Mouse (Mus musculus) thymus, postnatal 14 days (tissue): ENCODE results near the gene Tex14.
"Not testable (repeated sequence)": the region's sequence is repeated elsewhere in the genome, so short reads cannot be mapped to it uniquely, and the experiment has no call there.

Experiments
- DNase-seq: peaks from one replicate; pipeline ENCODE4 v3.0.0; 2021

The Tex14 gene

GRCm38 (mm10) chr11:87404876-87405275 lies at the start of gene Tex14, which contains the start of gene Rad51c:
Gene Tex14 (plus strand): TSS chr11:87405065.
Gene Rad51c (minus strand): TSS chr11:87404954.
- DNase-seq, result peak; percentile 51

DNA sequence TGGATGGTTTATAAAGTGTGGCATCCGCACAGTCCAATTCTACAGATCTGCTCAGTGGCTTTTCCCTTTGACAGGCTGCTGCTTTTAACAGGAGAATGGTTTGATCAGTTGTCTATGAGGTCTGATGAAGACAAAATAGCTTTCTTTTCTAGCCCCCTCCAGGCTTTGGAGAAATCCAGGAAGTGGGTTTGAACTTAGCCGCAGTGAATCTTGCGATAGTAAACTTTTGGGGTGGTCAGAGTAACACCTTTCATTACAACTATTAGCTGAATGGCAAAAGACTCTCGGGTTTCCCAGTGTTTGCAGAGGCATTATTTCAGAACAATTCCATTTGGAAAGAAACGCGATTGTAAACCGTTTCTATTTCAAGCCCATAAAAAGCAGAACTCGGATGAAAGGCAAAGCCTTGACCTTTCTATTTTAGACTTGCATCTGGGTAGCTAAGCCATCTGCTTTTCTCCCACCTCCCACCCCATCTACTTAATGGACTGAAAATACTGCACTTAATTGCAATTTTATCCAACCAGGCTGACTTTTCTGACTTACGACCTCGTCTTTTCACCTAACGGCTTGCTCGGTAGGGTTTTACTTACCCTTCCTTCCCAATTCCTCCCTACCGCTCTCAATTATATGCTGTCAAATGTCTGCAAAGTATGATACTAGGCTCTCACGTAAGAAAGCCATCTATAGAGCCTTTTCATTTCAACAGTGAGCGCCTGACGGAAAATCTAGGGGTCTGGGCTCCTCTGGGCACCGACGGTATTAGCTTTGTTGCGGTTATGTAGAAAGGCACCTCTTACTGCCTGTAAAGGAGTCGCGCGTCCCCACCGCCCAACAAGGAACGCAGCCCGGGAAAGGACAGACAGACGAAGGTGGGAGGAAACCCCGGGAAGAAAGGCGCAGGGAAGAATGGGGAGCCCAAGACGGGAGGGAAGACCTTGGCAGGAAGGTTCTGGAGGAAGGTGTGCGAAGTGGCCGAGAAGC lies 47.3 kb upstream of the Tex14 start:
- DNase-seq, result peak; percentile 21

DNA sequence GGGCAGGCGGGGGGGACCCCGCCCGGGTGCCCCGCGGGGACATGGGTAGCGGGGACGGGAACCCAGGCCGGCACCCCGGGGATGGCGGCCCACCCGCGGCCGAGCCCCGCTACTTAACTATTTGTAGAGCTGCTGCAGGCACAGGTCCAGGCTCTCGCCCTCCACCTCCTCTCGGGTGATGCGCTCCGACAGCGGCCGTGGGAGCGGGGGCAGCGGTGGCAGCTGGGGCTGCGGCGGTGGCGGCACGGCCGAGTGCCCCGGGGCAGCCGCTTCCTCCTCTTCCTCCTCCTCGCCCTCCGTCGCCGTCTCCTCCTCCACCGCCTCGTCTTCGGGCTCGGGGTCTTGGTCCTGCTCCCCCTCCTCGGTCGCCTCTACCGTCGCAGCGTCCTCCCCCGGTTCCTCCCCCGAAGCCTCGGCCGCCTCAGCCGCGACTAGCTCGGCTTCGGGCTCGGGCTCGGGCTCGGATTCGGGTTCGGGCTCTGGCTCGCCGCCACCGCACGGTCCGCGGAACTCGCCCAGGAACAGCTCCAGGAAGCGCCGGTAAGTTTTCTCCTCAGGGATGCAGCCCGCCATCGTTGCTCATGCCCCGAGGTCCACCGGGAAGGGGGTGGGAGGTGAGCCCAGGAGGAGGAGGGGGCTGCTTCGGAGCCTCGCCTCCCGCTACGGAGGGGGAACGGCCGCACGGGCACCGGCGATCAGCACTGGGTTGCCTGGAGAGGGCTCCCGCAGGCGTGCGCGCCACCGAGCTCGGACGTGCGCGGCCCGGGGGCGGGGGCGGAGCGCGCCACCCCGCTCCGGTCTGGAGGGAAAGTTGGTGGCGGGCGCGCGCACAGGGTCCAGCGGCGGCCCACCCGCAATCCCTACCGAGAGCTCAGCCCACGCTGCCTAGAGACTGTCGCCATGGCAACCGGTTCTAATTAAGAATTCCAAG lies 46.3 kb upstream of the Tex14 start, which contains the start of gene Ppm1e:
Gene Ppm1e (minus strand): TSS at position 693 of the 931 bp plus-strand sequence.
- DNase-seq, result peak; percentile 86

- no peak for DNase-seq
Measured at GRCm38 (mm10) chr11:87359262-87359612, 45.6 kb upstream of the Tex14 start.

- DNase-seq, result no peak
Measured at GRCm38 (mm10) chr11:87365120-87365519, 39.7 kb upstream of the Tex14 start.

DNA sequence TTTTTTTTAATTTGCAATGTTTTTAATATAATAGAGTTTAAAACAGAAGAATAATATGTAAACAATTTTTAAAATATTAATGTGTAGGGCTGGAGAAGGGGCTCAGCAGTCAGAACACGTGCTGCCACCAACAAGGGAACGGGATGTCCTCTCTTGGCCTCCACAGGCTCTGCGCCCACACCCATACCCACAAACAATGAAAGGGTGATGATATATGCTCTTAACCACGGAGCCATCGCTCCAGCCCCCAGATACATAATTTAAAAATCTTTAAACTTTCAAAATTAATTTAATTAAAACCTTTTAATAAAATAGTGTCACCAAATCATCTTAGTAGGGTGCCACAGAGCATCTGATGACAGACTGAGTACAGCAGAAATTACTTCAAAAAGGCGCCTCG lies 37.8 kb upstream of the Tex14 start:
- DNase-seq, result no peak

DNA sequence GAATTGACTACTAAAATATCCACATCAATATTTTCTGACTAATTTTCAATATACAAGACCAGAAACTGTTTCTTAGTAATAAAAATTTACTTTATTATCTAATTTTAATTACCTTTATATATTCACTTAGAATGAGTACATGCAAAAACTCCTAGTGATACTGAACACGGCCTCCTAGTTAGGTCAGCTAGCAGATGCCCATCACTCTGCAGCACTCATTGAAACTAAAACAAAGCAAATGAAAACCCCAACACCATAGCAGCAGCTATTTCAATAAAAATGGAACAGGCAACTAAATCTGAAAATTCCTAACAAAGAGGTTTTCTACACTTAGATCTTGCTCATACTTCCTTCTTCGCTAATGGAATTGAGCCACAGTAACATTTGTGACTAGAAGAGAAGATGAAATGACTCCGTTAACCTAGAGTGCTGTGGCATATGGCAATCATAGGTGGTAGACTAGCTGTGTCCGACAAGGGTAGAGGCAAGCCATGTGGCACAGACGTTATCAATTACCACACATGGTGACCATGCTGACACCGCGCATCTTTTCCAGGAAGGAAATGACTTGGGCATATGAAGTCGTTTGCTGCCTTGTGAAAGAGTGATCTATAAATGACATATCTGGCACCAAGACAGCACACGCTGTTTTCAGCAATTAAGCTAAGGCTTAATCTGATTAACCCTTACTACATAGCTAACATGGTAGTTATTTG lies 36.8 kb upstream of the Tex14 start:
- DNase-seq, result no peak

- DNase-seq, result no peak
Measured at GRCm38 (mm10) chr11:87384551-87384950, 20.3 kb upstream of the Tex14 start.

DNA sequence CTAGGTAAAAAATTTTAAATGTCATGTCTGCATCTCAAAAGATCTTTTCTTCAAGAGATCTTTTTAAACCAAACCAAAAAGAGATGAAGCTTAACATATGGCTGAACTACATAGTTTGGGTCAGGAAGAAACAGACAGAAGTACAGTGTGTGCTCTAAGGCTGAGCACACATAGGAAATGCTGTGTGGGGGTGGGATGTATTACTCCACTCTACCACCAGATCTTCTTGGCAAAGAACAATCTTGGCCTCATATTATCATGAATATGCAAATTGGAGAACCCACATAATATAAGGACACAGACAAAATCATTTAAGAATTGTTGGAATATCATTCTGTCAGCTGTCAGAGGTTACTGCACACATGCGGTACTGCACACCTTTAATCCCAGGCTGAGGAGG lies 19.2 kb upstream of the Tex14 start:
- DNase-seq, result no peak

DNA sequence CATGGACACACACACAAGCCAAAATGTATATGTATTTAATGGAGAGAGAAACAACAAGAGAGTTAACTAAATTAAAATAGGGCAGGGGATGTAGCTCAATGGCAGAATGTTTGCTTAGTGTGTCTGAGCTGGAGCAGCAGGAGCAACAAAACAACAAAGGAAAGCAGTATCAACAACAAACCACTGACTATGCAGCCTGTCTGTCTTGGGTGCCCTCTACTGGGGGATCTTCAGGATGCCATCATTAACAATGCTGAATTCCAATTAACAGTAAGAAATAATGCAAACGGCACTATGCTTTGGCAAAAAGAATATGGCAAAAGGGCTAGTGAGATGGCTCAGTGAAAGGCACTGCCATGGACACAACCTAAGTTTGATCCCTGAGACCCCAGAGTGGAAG lies 11.0 kb upstream of the Tex14 start:
- DNase-seq, result peak; percentile 51

DNA sequence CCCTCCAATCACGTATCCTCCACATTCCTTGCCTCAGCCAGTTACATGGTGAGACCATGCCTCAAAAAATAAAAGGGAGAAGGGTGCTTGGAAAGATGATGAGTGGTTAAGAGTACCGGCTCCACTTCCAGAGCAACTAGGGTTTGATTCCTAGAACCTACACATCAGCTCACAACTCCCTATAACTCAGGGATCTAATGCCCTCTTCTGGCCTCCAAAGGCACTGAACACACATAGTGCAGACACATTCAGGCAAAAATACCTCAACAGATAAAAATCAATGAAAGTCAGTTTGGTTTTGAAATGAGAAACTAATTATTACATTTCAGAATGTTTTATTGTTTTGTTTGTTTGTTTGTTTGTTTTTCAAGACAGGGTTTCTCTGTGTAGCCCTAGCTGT lies 6.5 kb upstream of the Tex14 start:
- DNase-seq, result no peak

DNA sequence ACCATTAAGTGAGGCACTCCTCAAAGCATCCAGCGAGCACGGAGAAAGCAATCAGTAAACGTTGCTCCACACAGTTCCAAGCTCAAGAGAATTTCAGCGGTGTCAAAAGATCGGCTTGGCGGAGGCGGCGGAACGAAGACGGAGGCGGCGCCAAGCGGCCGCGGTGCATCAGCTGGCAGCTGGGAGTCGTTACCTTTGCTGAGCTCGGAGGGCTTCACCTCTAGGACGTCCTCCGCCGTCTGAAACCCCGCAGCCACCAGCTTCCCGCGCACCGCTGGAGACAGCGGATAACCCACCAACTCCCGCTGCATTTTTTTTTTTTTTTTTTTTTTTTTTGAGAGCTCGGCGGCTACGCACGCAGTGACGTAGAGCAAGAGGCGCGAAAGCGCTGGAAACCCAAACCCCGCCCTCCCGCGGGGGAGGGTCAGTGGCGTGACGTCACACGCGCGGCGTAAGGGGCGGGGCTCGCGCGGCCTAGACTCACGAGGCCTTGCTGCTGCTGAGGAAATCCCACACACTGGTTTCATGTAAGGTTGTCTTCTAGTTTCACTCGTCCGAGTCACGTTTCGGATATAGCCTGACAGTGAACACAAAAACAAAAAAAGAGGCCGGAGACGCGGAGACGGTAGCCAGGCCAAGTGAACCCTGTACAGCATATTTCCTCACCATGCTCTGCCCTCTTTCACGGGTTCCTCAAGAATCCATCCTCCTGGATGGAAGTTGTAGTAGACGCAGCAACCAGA lies 583 bp upstream of the Tex14 start:
- DNase-seq, result peak; percentile 99

DNA sequence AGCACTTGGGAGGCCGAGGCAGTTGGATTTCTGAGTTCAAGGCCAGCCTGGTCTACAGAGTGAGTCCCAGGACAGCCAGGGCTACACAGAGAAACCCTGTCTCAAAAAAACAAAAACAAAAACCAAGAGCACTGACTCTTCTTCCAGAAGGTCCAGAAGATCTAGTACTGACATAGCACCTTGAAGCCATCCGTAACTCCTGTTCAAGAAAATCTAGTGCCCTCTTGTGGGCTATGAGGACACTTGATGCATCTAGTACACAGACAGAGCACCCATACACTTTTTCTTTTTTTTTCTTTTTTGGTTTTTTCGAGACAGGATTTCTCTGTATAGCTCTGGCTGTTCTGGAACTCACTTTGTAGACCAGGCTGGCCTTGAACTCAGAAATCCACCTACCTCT lies 8.5 kb downstream of the Tex14 start:
- DNase-seq, result not testable (repeated sequence)

GRCm38 (mm10) chr11:87416120-87416519 lies 11.3 kb downstream of the Tex14 start:
- DNase-seq, result no peak

DNA sequence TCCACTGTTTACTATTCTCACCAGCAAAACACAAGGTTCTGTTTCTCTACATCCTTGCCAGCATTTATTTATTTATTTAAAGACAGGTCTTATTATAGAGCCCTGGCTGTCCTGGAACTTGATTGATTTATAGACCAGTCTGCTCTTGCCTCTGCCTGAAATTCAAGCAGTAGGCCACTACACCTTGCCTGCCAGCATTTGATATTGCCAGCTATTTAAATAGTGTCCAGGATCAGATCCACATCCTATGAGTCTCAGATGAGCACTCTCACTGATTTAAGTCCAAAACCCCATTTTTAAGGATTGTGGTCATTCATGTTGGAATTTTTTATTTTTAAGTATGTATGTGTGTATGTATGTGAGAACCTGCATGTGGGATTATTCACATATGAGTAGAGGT lies 16.0 kb downstream of the Tex14 start:
- DNase-seq, result no peak

DNA sequence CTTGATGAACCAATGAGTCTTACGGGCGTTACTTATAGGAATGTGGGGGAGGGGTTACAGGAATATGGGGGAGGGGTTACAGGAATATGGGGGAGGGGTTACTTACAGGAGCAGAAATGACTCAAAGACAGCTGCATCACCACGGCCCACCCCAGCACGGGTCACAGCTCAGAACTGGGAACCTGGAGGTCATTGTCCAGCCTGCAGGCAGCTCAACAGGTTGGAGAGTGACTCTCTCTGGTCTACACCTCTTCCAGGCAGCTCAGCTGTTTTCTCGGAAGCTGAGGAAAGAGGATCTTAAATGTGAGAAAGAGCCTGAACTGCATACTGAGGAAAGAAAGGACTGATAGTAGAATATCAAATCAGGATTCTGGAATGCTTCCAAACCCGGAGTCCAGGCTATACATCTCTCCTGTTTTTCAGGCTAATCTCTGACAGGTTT lies 16.9 kb downstream of the Tex14 start:
- peak; percentile 38 for DNase-seq

- peak; percentile 89 for DNase-seq
Measured at GRCm38 (mm10) chr11:87422511-87423340, 17.9 kb downstream of the Tex14 start.

DNA sequence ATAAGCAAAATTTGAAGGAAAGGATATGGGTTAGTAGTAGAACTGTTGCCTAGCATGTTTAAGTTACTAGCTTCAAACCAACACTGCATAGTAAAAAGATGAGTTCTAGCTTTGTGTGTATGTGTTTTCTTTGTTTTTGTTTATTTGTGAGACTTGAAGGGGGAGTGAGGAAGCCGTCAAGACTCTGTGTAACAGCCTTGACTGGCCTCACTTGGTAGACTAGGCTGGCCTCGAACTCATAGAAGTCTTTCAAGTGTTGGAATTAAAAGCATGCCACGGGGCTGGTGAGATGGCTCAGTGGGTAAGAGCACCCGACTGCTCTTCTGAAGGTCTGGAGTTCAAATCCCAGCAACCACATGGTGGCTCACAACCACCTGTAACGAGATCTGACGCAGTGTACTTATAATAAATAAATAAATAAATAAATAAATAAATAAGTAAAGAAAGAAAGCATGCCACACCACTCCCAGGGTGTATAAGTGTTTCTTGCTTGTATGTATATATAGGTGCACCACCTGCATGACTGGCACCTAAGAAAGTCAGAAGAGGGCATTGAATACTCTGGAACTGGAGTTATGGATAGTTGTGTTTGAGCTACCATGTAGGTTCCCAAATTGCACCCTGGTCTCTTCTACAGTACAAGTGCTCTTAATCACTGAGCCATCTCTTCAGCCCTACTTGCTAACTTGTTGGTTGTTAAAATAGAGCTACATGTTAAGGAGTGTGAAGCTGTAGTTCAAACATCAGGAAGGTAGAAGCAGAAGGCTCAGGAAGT lies 18.9 kb downstream of the Tex14 start:
- peak; percentile 20 for DNase-seq

DNA sequence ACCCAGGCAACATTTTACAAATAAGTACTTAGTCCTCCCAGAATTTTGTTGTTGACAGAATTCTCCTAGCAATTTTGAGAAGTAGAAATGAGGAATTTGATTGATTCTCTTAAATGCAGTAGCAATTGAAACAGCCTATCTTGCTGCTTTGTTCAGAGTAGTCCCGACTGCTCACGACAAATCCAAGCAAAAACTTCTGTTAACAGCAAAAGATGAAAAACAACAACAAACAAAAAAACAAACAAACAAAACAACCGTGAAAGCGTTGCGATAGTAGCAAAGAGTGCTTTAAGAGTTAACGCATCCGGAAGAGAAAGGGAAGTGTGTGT lies 21.2 kb downstream of the Tex14 start:
- DNase-seq, result no peak
